In genomic region chr11:121808204-121808852, GRCm38 (mm10) we compare ENCODE assay signal across 8 mouse cellular contexts. TPM values are rescaled to one million over a fixed set of nuclear protein-coding genes. Genes with fewer than 3 reads are reported as not detected.
DNase-seq lines count a peak whose midpoint lies in the region; ATAC-seq lines count a peak whose summit lies in the region.

No protein-coding gene starts in this region.

- 7% methylated on average over 4 of the region's 4 CpGs for WGBS in hindbrain, embryonic 16.5 days

- peak; percentile 76 for ATAC-seq in hindbrain, embryonic 16.5 days
- ATAC-seq in megakaryocyte, adult 5-6 weeks (ENCODE audit: poor library complexity, severe bottlenecking), result peak; percentile 66

- no peak overlapping the region for H3K27ac ChIP-seq in hindbrain, embryonic 16.5 days (ENCODE audit: low read depth, low read length)

- no peaks in the 10 kb centered on the region for H3K9me3 ChIP-seq in hindbrain, embryonic 16.5 days (ENCODE audit: control insufficient read depth, low read length)

- H3K4me1 ChIP-seq in hindbrain, embryonic 16.5 days (ENCODE audit: control insufficient read depth, insufficient read depth, low read depth, low read length), result no peaks in the 10 kb centered on the region; the same call in 1 of the 2 replicates

- H3K9ac ChIP-seq in hindbrain, embryonic 16.5 days (ENCODE audit: low read depth, low read length), result no peak overlapping the region

- H3K36me3 ChIP-seq in hindbrain, embryonic 16.5 days (ENCODE audit: control insufficient read depth, insufficient read depth, low read length), result no peaks in the 10 kb centered on the region

- no peaks in the 10 kb centered on the region for H3K27me3 ChIP-seq in hindbrain, embryonic 16.5 days (replicated peaks; ENCODE audit: control insufficient read depth, insufficient read depth, low read length)

- no peak overlapping the region for H3K4me3 ChIP-seq in hindbrain, embryonic 16.5 days (ENCODE audit: low read length)

- no peak overlapping the region for H3K4me2 ChIP-seq in hindbrain, embryonic 16.5 days (ENCODE audit: low read length)

- DNase-seq in WW6 (ENCODE audit: low read depth, low spot score), result peak; percentile 60
- peak; percentile 71 for DNase-seq in cerebellum, adult 9-11 months
- peak; percentile 81 to 82 for DNase-seq in frontal cortex, postnatal 25 days (ENCODE audit: low spot score in 2 of 2)
- peak; percentile 80 to 82 for DNase-seq in layer of hippocampus, postnatal 36 days
- peak; percentile 62 to 64 for DNase-seq in right cerebral cortex, postnatal 36 days (ENCODE audit: low spot score in 2 of 2)
- peak; percentile 61 to 83 for DNase-seq in urinary bladder, postnatal 4 days (ENCODE audit: low spot score in 2 of 2)

RNA-seq across cellular contexts. Expression of gene Ptchd3, which starts 21.7 kb away (rescaled TPM):
- not detected in 2 replicates for polyA plus RNA-seq in hindbrain, embryonic 16.5 days (2015; fragmentation: Nextera tagmentation; extraction: Ambion mirVana)
- not detected for total RNA-seq in layer of hippocampus, postnatal 36 days (2021)
- total RNA-seq in megakaryocyte, adult 5-6 weeks (2015), result not detected in 2 replicates
- not detected in 2 replicates for total RNA-seq in megakaryocyte, adult 5-6 weeks (2017)
